Mouse (Mus musculus): Measurements from ENCODE around the gene Kmt2a. TPM values are rescaled to one million over a fixed set of nuclear protein-coding genes. Genes with fewer than 3 reads are reported as not detected.
A peak's percentile ranks its signal among the peaks of the same experiment; 100 is the strongest.

Kmt2a gene
- polyA plus RNA-seq, 1 experiment from 2014 or later = 14.1 TPM

DNA sequence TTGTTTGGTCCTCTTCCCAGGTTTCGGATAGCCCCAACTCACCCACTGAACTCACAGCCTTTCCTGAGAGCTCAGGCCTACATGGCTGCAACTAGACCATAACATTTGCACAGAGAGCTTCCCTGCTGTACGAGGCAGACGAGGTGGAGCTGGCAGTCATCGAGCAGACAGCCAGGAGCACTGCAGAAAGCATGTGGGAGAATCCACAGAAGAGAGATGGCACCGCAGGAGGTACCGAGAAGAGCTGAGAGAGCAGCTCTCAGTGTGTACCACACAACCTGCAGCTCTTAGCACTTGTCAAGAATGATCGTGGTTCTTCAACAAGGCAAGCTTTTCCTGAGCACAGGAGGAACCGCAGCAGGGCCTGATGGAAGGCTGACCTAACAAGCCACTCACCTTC is 66.9 kb downstream of the Kmt2a start:
- ATAC-seq = no peak
- H3K4me3 ChIP-seq (ENCODE audit: low read depth, low read length) = no peak overlapping the region
- peaks cover 58% of the 10 kb centered on the region for H3K36me3 ChIP-seq (ENCODE audit: control insufficient read depth, insufficient read depth, low read length)
- no peaks in the 10 kb centered on the region for H3K9me3 ChIP-seq (replicated peaks; ENCODE audit: control insufficient read depth, low read length, poor library complexity, severe bottlenecking)
- no peak overlapping the region for H3K27ac ChIP-seq (ENCODE audit: low read length)
- no peak overlapping the region for H3K4me2 ChIP-seq (ENCODE audit: low read length)
- WGBS = 96% methylated on average over 8 of the region's 8 CpGs
- H3K27me3 ChIP-seq (ENCODE audit: control insufficient read depth, insufficient read depth, low read depth, low read length) = no peaks in the 10 kb centered on the region
- no peaks in the 10 kb centered on the region for H3K4me1 ChIP-seq (ENCODE audit: control insufficient read depth, insufficient read depth, low read length)
- no peak overlapping the region for H3K9ac ChIP-seq (ENCODE audit: low read depth, low read length)

DNA sequence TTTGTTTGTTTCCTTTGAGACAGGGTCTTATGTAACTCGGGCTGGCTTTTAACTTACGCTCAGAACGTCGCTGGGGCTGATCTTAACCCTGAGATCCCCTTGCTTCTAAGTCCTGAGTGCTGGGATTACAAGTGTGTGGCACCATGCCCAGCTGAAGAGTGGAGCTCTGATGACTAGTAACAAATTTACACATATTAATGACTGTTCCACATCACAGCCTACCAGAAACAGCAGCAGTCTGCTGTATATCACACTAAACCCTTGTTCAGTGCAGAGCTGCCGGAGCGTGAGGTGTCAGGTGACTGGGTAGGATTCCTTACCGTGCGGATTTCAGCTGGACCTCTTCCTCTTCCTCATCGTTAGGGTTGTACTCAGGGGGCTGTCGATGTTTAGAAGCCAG is 70.8 kb downstream of the Kmt2a start:
- ATAC-seq = no peak
- 91% methylated on average over 10 of the region's 10 CpGs for WGBS
- Histone ChIP-seq H3K9ac (ENCODE audit: low read depth, low read length) (no peak overlapping the region), H3K4me1 (ENCODE audit: control insufficient read depth, insufficient read depth, low read length) (no peaks in the 10 kb centered on the region), H3K27me3 (ENCODE audit: control insufficient read depth, insufficient read depth, low read depth, low read length) (no peaks in the 10 kb centered on the region), H3K27ac (ENCODE audit: low read length) (no peak overlapping the region), H3K4me2 (ENCODE audit: low read length) (no peak overlapping the region), H3K4me3 (ENCODE audit: low read depth, low read length) (no peak overlapping the region), H3K36me3 (ENCODE audit: control insufficient read depth, insufficient read depth, low read length) (peaks cover 61% of the 10 kb centered on the region), H3K9me3 (replicated peaks; ENCODE audit: control insufficient read depth, low read length, poor library complexity, severe bottlenecking) (no peaks in the 10 kb centered on the region)

GRCm38 (mm10) chr9:44807778-44808177 is 73.3 kb downstream of the Kmt2a start:
- ATAC-seq = no peak
- Histone ChIP-seq H3K36me3 (ENCODE audit: control insufficient read depth, insufficient read depth, low read length) (peaks cover 46% of the 10 kb centered on the region), H3K4me3 (ENCODE audit: low read depth, low read length) (no peak overlapping the region), H3K27me3 (ENCODE audit: control insufficient read depth, insufficient read depth, low read depth, low read length) (no peaks in the 10 kb centered on the region), H3K27ac (ENCODE audit: low read length) (no peak overlapping the region), H3K4me2 (ENCODE audit: low read length) (no peak overlapping the region), H3K9ac (ENCODE audit: low read depth, low read length) (no peak overlapping the region), H3K9me3 (replicated peaks; ENCODE audit: control insufficient read depth, low read length, poor library complexity, severe bottlenecking) (no peaks in the 10 kb centered on the region), H3K4me1 (ENCODE audit: control insufficient read depth, insufficient read depth, low read length) (no peaks in the 10 kb centered on the region)
- whole genome bisulfite sequencing = 96% methylated on average over 10 of the region's 10 CpGs

DNA sequence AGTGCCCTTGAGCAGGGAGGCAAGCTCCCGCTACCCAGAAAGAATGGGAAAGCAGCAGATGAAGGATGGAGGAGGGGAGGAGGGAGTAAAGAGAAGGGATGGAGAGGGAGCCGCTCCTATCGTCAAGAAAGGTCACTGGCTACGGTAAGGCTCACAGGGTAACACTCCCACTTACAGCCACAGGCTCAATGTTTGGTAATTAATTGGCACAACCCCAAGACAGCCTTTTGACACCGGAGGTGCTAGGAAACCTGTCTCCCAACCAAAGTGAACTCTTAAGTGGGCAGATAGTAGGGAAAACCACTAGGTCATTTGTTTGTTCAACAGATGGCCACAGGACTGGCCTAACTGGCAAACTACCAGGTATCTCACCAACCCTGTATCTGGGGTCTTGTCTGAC is 74.0 kb downstream of the Kmt2a start:
- Histone ChIP-seq H3K4me3 (ENCODE audit: low read depth, low read length) (no peak overlapping the region), H3K4me2 (ENCODE audit: low read length) (no peak overlapping the region)
- 65% methylated on average over 5 of the region's 5 CpGs for WGBS

GRCm38 (mm10) chr9:44805536-44805935 is 75.6 kb downstream of the Kmt2a start:
- Histone ChIP-seq H3K27me3 (ENCODE audit: control insufficient read depth, insufficient read depth, low read depth, low read length) (no peaks in the 10 kb centered on the region), H3K4me2 (ENCODE audit: low read length) (no peak overlapping the region), H3K36me3 (ENCODE audit: control insufficient read depth, insufficient read depth, low read length) (peaks cover 40% of the 10 kb centered on the region), H3K27ac (ENCODE audit: low read length) (no peak overlapping the region), H3K9ac (ENCODE audit: low read depth, low read length) (no peak overlapping the region), H3K9me3 (replicated peaks; ENCODE audit: control insufficient read depth, low read length, poor library complexity, severe bottlenecking) (no peaks in the 10 kb centered on the region), H3K4me1 (ENCODE audit: control insufficient read depth, insufficient read depth, low read length) (no peaks in the 10 kb centered on the region), H3K4me3 (ENCODE audit: low read depth, low read length) (no peak overlapping the region)
- WGBS = 94% methylated on average over 5 of the region's 5 CpGs
- ATAC-seq = no peak

More for the DNA sequence above, 74.0 kb downstream of the Kmt2a start:
- H3K9ac ChIP-seq (ENCODE audit: low read depth, low read length) = no peak overlapping the region
- no peak overlapping the region for H3K27ac ChIP-seq (ENCODE audit: low read length)
- H3K36me3 ChIP-seq (ENCODE audit: control insufficient read depth, insufficient read depth, low read length) = peaks cover 42% of the 10 kb centered on the region
- no peaks in the 10 kb centered on the region for H3K4me1 ChIP-seq (ENCODE audit: control insufficient read depth, insufficient read depth, low read length)
- no peaks in the 10 kb centered on the region for H3K27me3 ChIP-seq (ENCODE audit: control insufficient read depth, insufficient read depth, low read depth, low read length)
- no peaks in the 10 kb centered on the region for H3K9me3 ChIP-seq (replicated peaks; ENCODE audit: control insufficient read depth, low read length, poor library complexity, severe bottlenecking)
- ATAC-seq = no peak

DNA sequence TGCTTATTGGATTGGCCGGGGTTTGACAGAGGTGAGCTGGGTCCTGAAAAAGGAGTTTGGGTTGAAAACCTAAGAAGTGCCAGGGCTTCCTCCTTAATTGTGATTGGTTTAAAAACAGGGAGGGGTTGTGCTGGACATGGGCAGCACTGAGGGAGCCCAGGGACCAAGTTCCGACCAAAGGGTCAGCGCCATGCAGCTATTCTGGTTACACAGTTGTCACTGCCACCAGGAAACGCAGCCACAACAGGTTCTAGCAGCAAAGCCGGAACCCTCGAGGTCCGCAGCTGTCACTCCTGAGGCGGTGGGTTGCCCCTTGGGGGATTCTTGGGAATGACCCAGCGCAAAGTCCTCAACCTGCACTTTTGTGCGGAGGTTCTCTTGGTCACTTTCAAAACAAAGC is 76.4 kb downstream of the Kmt2a start:
- Histone ChIP-seq H3K27me3 (ENCODE audit: control insufficient read depth, insufficient read depth, low read depth, low read length) (no peaks in the 10 kb centered on the region), H3K36me3 (ENCODE audit: control insufficient read depth, insufficient read depth, low read length) (peaks cover 32% of the 10 kb centered on the region), H3K9me3 (replicated peaks; ENCODE audit: control insufficient read depth, low read length, poor library complexity, severe bottlenecking) (no peaks in the 10 kb centered on the region), H3K27ac (ENCODE audit: low read length) (no peak overlapping the region), H3K4me1 (ENCODE audit: control insufficient read depth, insufficient read depth, low read length) (peaks cover 4% of the 10 kb centered on the region), H3K4me2 (ENCODE audit: low read length) (no peak overlapping the region), H3K4me3 (ENCODE audit: low read depth, low read length) (no peak overlapping the region), H3K9ac (ENCODE audit: low read depth, low read length) (no peak overlapping the region)
- 90% methylated on average over 10 of the region's 10 CpGs for WGBS
- ATAC-seq = no peak

GRCm38 (mm10) chr9:44802808-44803450 is 78.2 kb downstream of the Kmt2a start, which contains the start of gene Ttc36:
TSS of gene Ttc36 (minus strand) at chr9:44803072.
- H3K27ac ChIP-seq (ENCODE audit: low read length) = no peak within 1 kb of the TSS
- ATAC-seq = no peak
- no peak within 1 kb of the TSS for H3K9ac ChIP-seq (ENCODE audit: low read depth, low read length)
- H3K4me2 ChIP-seq (ENCODE audit: low read length) = no peak within 1 kb of the TSS
- no peaks in the 10 kb centered on the region for H3K9me3 ChIP-seq (replicated peaks; ENCODE audit: control insufficient read depth, low read length, poor library complexity, severe bottlenecking)
- peaks cover 23% of the 10 kb centered on the region for H3K36me3 ChIP-seq (ENCODE audit: control insufficient read depth, insufficient read depth, low read length)
- peaks cover 2% of the 10 kb centered on the region; the same call in 1 of the 2 replicates for H3K27me3 ChIP-seq (ENCODE audit: control insufficient read depth, insufficient read depth, low read depth, low read length)
- WGBS = 79% methylated on average over 4 of the region's 4 CpGs
- no peak within 1 kb of the TSS for H3K4me3 ChIP-seq (ENCODE audit: low read depth, low read length)
- peaks cover 14% of the 10 kb centered on the region for H3K4me1 ChIP-seq (ENCODE audit: control insufficient read depth, insufficient read depth, low read length)

- peaks cover 14% of the 10 kb centered on the region for H3K4me1 ChIP-seq (ENCODE audit: control insufficient read depth, insufficient read depth, low read length)
- no peak overlapping the region for H3K9ac ChIP-seq (ENCODE audit: low read depth, low read length)
- H3K9me3 ChIP-seq (replicated peaks; ENCODE audit: control insufficient read depth, low read length, poor library complexity, severe bottlenecking) = no peaks in the 10 kb centered on the region
- WGBS = 78% methylated on average over 6 of the region's 6 CpGs
- H3K27me3 ChIP-seq (ENCODE audit: control insufficient read depth, insufficient read depth, low read depth, low read length) = peaks cover 2% of the 10 kb centered on the region; the same call in 1 of the 2 replicates
- no peak overlapping the region for H3K27ac ChIP-seq (ENCODE audit: low read length)
- ATAC-seq = no peak
- no peak overlapping the region for H3K4me3 ChIP-seq (ENCODE audit: low read depth, low read length)
- peaks cover 12% of the 10 kb centered on the region for H3K36me3 ChIP-seq (ENCODE audit: control insufficient read depth, insufficient read depth, low read length)
- no peak overlapping the region for H3K4me2 ChIP-seq (ENCODE audit: low read length)
Measured at GRCm38 (mm10) chr9:44801669-44802068, 79.4 kb downstream of the Kmt2a start.

DNA sequence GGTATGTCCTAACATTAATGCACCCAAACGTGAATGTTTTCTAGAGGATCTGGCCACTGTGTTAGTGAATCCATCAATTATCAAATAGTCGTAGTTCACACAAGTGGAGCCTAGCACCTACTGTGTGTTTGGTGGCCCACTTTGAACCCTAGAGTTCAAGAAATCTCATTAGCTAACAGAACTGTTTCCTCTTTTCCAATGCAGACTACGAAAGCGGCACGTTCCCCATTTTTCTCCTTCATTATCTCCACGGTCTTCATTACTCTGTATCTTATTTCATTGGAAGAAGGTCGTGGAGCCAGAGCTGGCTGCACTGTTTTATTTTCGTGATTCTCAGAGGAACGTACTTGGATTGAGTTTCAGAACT is 81.2 kb downstream of the Kmt2a start:
- Histone ChIP-seq H3K4me2 (ENCODE audit: low read length) (peak overlapping the region; percentile 95), H3K4me3 (ENCODE audit: low read depth, low read length) (peak overlapping the region; percentile 69), H3K27ac (ENCODE audit: low read length) (no peak overlapping the region), H3K27me3 (ENCODE audit: control insufficient read depth, insufficient read depth, low read depth, low read length) (peaks cover 2% of the 10 kb centered on the region; the same call in 1 of the 2 replicates), H3K4me1 (ENCODE audit: control insufficient read depth, insufficient read depth, low read length) (peaks cover 14% of the 10 kb centered on the region), H3K9ac (ENCODE audit: low read depth, low read length) (peak overlapping the region; percentile 81), H3K36me3 (ENCODE audit: control insufficient read depth, insufficient read depth, low read length) (0 out of 2 replicates have a peak, but pooled peaks cover 3% of the 10 kb centered on the region), H3K9me3 (replicated peaks; ENCODE audit: control insufficient read depth, low read length, poor library complexity, severe bottlenecking) (no peaks in the 10 kb centered on the region)
- WGBS = 41% methylated on average over 9 of the region's 9 CpGs
- ATAC-seq = no peak
